Mouse (Mus musculus) intestine, embryonic 14.5 days (tissue): ENCODE data around the gene Fbxl4. TPM values are rescaled to one million over a fixed set of nuclear protein-coding genes. Genes with fewer than 3 reads are reported as not detected.
A peak's percentile ranks its signal among the peaks of the same experiment; 100 is the strongest.

ENCODE experiments used
- ATAC-seq: fragments of 200-750 bp; cut with Nextera tagmentation; replicated peaks from 2 replicates; pipeline ENCODE4 v1.8.0; 2017; ENCODE audit warnings: low read depth, moderate number of reproducible peaks, moderate TSS enrichment, moderate library complexity; ENCODE audit not compliant: low FRiP score, low TSS enrichment
- DNase-seq: peaks from one replicate; pipeline ENCODE4 v3.0.0-alpha.2; 2018; ENCODE audit warnings: low spot score
- H3K27ac ChIP-seq: fragments of 300-500 bp; sonication (generic); 2 replicates; pipeline ENCODE4 v1.5.1; 2014; ENCODE audit warnings: low read depth, mild to moderate bottlenecking, control low read depth
- H3K27me3 ChIP-seq: fragments of 300-500 bp; sonication (generic); replicated peaks from 2 replicates; pipeline ENCODE4 v1.6.1; 2014; ENCODE audit warnings: low read length, control low read depth; ENCODE audit not compliant: control insufficient read depth, insufficient read depth
- H3K36me3 ChIP-seq: fragments of 300-500 bp; sonication (generic); 2 replicates; pipeline ENCODE4 v1.6.1; 2014; ENCODE audit warnings: low read length, control low read depth; ENCODE audit not compliant: control insufficient read depth, insufficient read depth
- H3K4me1 ChIP-seq: fragments of 300-500 bp; sonication (generic); replicated peaks from 2 replicates; pipeline ENCODE4 v1.6.1; 2014; ENCODE audit warnings: low read length, control low read depth, mixed read lengths; ENCODE audit not compliant: control insufficient read depth, insufficient read depth
- H3K4me2 ChIP-seq: fragments of 300-500 bp; sonication (generic); 2 replicates; pipeline ENCODE4 v1.6.1; 2014; ENCODE audit warnings: low read length
- H3K4me3 ChIP-seq: fragments of 300-500 bp; sonication (generic); 2 replicates; pipeline ENCODE4 v1.5.1; 2014; ENCODE audit warnings: low read depth, low read length, control low read depth, mixed read lengths
- H3K9ac ChIP-seq: fragments of 300-500 bp; sonication (generic); 2 replicates; pipeline ENCODE4 v1.6.1; 2014; ENCODE audit warnings: mild to moderate bottlenecking, low read length
- H3K9me3 ChIP-seq: fragments of 300-500 bp; sonication (generic); 2 replicates; pipeline ENCODE4 v1.6.1; 2016; ENCODE audit warnings: low read length, control low read depth; ENCODE audit not compliant: control insufficient read depth
- WGBS: fragments of 180-500 bp; shearing (Covaris S2); extraction: QIAGEN DNeasy Blood & Tissue Kit; methylation state at CpG from one replicate; pipeline ENCODE4 v1.1.7; 2014; 5-methylcytosine and 5-hydroxymethylcytosine counted together
- polyA plus RNA-seq: library from polyadenylated mRNA; unstranded; fragments of >200 nt; fragmentation: Nextera tagmentation; extraction: Ambion mirVana; gene quantifications from 2 replicates; pipeline ENCODE4 v1.2.1, GENCODE M21; 2014

The Fbxl4 gene
- polyA plus RNA-seq, 1 experiment from 2014 or later = 16.3 TPM

DNA sequence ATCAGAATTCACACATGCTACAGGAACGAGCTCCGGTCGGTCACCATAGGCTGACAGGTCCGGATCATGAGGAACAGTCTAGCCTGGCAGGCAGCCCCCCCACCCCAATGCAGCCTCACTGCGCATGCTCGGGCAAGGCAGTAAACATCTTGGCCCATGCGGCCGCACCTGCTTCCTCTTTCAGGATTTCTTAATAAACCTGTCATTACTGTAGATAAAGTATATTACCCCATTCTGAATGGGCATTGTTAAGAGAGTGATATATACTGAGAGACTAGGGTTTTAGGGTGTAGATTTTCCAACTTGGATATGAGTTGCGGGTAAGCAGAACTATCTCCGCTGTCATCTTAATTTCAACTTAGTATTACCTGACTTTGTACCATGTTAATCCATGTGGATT lies 45.6 kb downstream of the Fbxl4 start:
- WGBS = 93% methylated on average over 10 of the region's 10 CpGs
- Histone ChIP-seq H3K9ac (no peak overlapping the region), H3K36me3 (no peaks in the 10 kb centered on the region; the same call in 1 of the 2 replicates), H3K9me3 (no peaks in the 10 kb centered on the region), H3K4me3 (no peak overlapping the region), H3K4me1 (no peaks in the 10 kb centered on the region), H3K27me3 (no peaks in the 10 kb centered on the region), H3K4me2 (no peak overlapping the region), H3K27ac (no peak overlapping the region)
- ATAC-seq (no peak), DNase-seq (no peak)

- Histone ChIP-seq H3K36me3 (peaks cover 3% of the 10 kb centered on the region), H3K4me3 (no peak overlapping the region), H3K4me2 (no peak overlapping the region), H3K27ac (no peak overlapping the region), H3K27me3 (no peaks in the 10 kb centered on the region), H3K9ac (no peak overlapping the region), H3K9me3 (no peaks in the 10 kb centered on the region), H3K4me1 (no peaks in the 10 kb centered on the region)
- no peak for ATAC-seq
- DNase-seq = no peak
- 41% methylated on average over 2 of the region's 2 CpGs for WGBS
These were observed 63.3 kb downstream of the Fbxl4 start for GRCm38 (mm10) chr4:22420627-22421026.

- H3K27me3 ChIP-seq = no peaks in the 10 kb centered on the region
- no peak overlapping the region for H3K27ac ChIP-seq
- peaks cover 8% of the 10 kb centered on the region for H3K36me3 ChIP-seq
- ATAC-seq = no peak
- WGBS = 89% methylated on average over 4 of the region's 4 CpGs
- no peaks in the 10 kb centered on the region for H3K9me3 ChIP-seq
- DNase-seq = no peak
- H3K4me3 ChIP-seq = no peak overlapping the region
- H3K4me1 ChIP-seq = no peaks in the 10 kb centered on the region
- no peak overlapping the region for H3K4me2 ChIP-seq
- H3K9ac ChIP-seq = no peak overlapping the region
These were observed 65.1 kb downstream of the Fbxl4 start for GRCm38 (mm10) chr4:22422400-22422799.

- no peak overlapping the region for H3K4me2 ChIP-seq
- DNase-seq (no peak), ATAC-seq (no peak)
- H3K4me1 ChIP-seq = no peaks in the 10 kb centered on the region
- peaks cover 8% of the 10 kb centered on the region for H3K36me3 ChIP-seq
- no peaks in the 10 kb centered on the region for H3K9me3 ChIP-seq
- whole genome bisulfite sequencing = 95% methylated on average over 3 of the region's 3 CpGs
- no peak overlapping the region for H3K9ac ChIP-seq
- no peak overlapping the region for H3K4me3 ChIP-seq
- H3K27me3 ChIP-seq = no peaks in the 10 kb centered on the region
- H3K27ac ChIP-seq = no peak overlapping the region
These were observed 70.8 kb downstream of the Fbxl4 start for GRCm38 (mm10) chr4:22428150-22428549.

GRCm38 (mm10) chr4:22469575-22469974 lies 112.2 kb downstream of the Fbxl4 start:
- Histone ChIP-seq H3K27ac (no peak overlapping the region), H3K9me3 (no peaks in the 10 kb centered on the region), H3K4me1 (no peaks in the 10 kb centered on the region), H3K36me3 (no peaks in the 10 kb centered on the region), H3K4me3 (no peak overlapping the region), H3K4me2 (no peak overlapping the region), H3K27me3 (peaks cover under 1% of the 10 kb centered on the region; the same call in 1 of the 2 replicates), H3K9ac (no peak overlapping the region)
- ATAC-seq = no peak
- 88% methylated on average over 1 of the region's 1 CpGs for WGBS
- DNase-seq = no peak

- under 1% methylated on average over 23 of the region's 23 CpGs for WGBS
- peak; percentile 38; the same call in 1 of the 2 replicates for ATAC-seq
- Histone ChIP-seq H3K4me2 (peak overlapping the region; percentile 42), H3K9me3 (no peaks in the 10 kb centered on the region), H3K27ac (no peak overlapping the region), H3K27me3 (peaks cover 76% of the 10 kb centered on the region), H3K36me3 (no peaks in the 10 kb centered on the region), H3K9ac (no peak overlapping the region), H3K4me3 (peak overlapping the region; percentile 22), H3K4me1 (no peaks in the 10 kb centered on the region)
- peak; percentile 71 for DNase-seq
These were observed 119.8 kb downstream of the Fbxl4 start for GRCm38 (mm10) chr4:22476967-22477710.

DNA sequence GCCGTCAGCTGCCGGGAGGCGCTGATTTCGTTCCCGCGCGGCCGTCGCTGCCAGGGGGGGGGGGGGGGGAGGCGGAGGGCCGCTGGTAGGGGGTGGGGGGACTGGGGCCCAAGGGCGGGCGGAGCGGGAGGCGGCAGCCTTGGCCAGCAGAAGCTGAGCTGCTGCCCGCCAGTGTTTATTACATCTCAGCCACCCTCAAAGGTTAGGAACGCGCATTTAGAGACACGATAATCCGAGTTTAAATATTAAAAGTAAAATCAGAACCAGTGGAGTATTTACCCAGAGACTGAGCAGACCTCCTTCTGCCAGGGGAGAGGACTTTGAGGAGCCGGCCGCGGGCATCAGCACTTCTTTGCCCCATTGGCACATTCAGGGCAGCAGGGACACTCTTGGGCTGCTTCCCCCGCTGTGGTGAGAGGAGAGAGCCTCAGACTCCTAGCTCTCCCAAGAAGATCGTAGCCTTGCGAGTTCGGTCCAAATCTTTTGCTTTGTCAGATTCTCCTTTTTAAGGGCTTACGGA lies 120.4 kb downstream of the Fbxl4 start:
- no peak overlapping the region for H3K9ac ChIP-seq
- ATAC-seq = peak; percentile 24; the same call in 1 of the 2 replicates
- no peaks in the 10 kb centered on the region for H3K36me3 ChIP-seq
- peaks cover 82% of the 10 kb centered on the region for H3K27me3 ChIP-seq
- 1% methylated on average over 18 of the region's 28 CpGs for WGBS
- peak; percentile 79 for DNase-seq
- H3K4me3 ChIP-seq = peak overlapping the region; percentile 22
- peak overlapping the region; percentile 42 for H3K4me2 ChIP-seq
- no peaks in the 10 kb centered on the region for H3K9me3 ChIP-seq
- H3K4me1 ChIP-seq = no peaks in the 10 kb centered on the region
- H3K27ac ChIP-seq = no peak overlapping the region

DNA sequence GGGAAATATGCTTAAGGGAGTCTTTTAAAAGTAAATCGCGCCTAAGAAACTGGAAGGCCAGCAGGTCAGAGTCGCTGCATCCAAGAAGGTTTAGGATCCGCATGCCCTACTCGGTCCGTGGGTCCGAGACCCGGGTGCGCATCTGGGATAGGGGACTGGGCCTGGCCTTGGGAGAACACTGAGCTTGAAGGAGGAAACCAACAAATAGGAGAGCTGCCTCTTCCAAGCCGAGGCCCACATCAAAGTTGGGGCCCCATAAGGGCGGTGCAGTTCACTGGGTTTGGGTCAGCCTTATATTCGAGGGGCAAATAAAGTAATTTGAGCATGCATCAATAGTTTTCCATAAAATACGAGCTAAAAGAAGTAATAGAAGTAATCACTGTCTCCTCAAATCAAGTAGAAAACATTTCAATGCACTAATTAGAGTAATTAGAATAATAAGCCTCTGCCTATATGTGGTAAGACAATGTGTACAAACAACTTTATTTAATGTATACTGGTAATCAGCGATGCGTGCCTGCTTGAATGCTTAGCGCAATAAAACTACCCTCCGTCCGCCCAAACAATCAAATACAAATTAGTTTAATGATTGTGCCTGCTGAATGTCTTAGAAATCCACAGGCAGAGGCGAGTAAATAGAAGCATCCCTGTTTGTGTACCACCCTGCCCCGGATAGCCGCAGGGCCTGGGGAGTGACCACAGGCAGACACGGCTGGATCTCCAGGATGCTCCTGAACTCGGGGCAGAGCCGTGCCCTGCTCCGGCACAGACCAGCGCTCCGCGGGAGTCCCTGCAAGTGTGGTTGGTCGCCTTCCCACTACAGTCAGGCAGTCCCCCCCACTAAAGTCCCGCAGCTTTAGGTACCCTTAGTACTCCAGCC lies 121.4 kb downstream of the Fbxl4 start:
- DNase-seq (peak; percentile 77), ATAC-seq (no peak)
- H3K27ac ChIP-seq = no peak overlapping the region
- no peak overlapping the region for H3K9ac ChIP-seq
- WGBS = 3% methylated on average over 30 of the region's 30 CpGs
- no peaks in the 10 kb centered on the region for H3K4me1 ChIP-seq
- H3K27me3 ChIP-seq = peaks cover 92% of the 10 kb centered on the region
- no peak overlapping the region for H3K4me3 ChIP-seq
- no peaks in the 10 kb centered on the region for H3K36me3 ChIP-seq
- H3K9me3 ChIP-seq = no peaks in the 10 kb centered on the region
- H3K4me2 ChIP-seq = no peak overlapping the region
